Mouse (Mus musculus): ENCODE data around the gene Slc48a1.

Gene Slc48a1

DNA sequence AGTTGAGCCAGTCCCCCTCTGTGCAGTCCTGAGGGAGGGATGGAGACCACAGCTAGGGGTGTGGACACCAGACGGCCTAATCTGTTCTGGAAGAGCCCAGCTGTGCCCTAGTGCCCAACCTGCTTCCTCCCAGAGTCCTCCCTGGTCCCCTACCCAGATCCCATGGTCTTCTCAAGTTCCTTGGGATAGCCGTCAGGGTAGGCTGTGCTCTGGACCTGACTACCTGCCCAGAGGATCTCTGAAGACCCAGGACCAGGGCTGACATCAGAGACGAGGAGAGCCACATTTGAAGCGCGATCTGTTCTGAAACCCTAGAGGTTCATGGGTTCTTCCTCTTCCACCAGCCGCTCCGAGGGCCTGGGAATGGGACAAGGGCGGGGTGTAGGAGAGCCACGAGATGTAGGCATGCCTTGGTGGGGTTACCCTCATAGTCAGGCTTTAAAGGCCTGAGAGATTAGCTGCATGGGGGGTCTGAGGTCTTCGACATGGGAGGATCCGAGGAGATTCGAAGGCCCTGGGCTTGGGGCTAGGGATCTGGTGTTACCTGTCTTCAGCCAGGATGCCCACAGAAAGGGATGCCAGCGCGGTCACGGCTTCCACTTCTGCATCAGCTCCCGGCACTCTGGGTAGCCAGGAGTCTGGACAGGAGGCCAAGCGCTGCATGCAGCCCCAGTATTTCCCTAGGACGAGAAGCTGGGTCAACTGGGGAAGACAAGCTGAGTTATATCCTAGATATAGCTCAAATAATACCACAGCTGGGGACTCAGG lies 15.2 kb downstream of the Slc48a1 start:
- in situ Hi-C loops (cut with MboI; ENCODE audit: low pct_unique_long_range_greater_than_20kb in 1 of 2, low sequenced_read_pairs in 2 of 2, unreplicated experiment in 1 of 2) = loop anchor here in 1 of 2 experiments (5.0 kb wide), 1 partner anchor 76 kb away; no protein-coding TSS in a partner anchor

DNA sequence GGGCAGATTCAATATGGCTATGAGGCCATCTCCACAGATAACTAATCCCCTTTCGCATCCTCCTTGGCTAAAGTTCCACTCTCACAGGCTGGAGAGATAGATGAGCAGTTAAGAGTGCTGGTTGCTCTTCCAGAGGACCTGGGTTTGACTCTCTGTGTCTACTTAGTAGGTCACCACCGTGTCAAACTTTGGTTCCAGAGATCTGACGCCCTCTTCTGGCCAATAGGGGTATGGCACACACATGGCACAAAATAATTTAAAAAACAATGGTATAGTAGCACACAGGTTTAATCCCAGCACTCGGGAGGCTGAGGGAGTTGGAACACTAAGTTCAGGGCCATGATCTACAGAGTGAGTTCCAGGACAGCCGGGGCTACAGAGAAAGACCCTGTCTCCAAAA lies 15.9 kb downstream of the Slc48a1 start:
- in situ Hi-C loops (cut with MboI; ENCODE audit: low pct_unique_long_range_greater_than_20kb in 1 of 2, low sequenced_read_pairs in 2 of 2, unreplicated experiment in 1 of 2) = loop anchor here in 1 of 2 experiments (5.0 kb wide), 1 partner anchor 77 kb away; no protein-coding TSS in a partner anchor

DNA sequence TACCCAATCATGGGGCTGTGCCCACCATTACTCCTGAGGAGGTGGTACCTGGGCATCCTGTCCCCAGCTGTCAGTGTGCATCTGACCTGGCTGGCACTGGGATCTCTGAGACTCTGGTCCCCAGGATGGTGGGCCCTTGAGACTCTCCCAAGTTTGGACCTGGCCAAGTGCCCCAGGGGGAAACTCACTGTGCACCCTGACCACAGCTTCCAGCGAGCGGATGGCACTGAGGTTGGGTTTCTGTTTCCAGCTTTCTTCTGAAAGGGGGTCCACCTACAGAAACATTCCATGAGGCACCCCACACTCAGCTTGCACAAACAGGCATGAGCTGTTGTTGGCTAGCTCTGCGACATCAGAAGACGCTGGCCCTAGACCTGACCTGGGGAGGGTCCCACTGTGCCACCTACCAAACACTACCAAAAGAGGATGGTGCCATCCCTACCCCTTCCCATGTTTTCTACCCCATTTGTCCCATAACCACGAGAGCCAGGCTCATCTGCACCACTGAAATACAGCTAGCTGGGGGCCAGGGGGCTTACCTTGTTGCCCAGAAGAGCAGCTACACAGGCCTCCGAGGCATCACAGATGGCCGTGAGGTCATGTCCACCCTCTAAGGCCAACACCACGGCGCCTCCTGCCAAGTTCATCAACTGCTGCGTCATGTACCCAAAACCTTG lies 17.4 kb downstream of the Slc48a1 start:
- in situ Hi-C loops (cut with MboI; ENCODE audit: low pct_unique_long_range_greater_than_20kb in 1 of 2, low sequenced_read_pairs in 2 of 2, unreplicated experiment in 1 of 2) = loop anchor here in 1 of 2 experiments (5.0 kb wide), 1 partner anchor 42 kb away; no protein-coding TSS in a partner anchor

DNA sequence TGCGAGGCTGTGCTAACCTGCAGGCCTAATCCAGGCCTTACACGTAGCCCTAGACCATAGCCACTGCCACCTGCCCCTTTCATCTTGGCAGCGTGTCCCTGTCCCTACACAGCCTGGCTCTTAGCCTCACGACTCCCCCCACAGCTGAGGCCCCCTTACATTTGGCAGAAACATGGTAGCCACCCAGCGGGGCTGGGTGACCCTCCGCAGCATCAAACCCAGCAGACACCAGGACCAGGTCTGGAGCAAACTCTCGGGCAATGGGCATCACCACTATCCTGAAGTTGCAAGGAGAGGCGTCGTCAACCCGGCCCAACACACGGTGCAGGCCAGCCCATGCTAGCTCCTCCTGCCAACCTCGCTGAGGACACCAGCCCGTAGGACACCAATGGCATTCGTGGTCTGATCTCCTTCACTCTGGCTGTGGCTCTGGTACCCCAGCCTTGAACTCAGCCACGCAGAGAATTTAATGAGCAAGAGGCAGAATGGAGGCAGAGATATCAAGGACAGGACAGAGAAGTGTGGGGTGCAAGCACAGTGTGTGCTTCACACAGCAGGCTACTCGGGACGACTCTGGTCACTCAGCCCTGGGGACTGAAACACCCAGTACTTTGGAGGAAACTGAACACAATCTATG lies 18.5 kb downstream of the Slc48a1 start:
- in situ Hi-C loops (cut with MboI; ENCODE audit: low pct_unique_long_range_greater_than_20kb in 1 of 2, low sequenced_read_pairs in 2 of 2, unreplicated experiment in 1 of 2) = loop anchor here in 1 of 2 experiments (5.0 kb wide), 1 partner anchor 41 kb away; no protein-coding TSS in a partner anchor

DNA sequence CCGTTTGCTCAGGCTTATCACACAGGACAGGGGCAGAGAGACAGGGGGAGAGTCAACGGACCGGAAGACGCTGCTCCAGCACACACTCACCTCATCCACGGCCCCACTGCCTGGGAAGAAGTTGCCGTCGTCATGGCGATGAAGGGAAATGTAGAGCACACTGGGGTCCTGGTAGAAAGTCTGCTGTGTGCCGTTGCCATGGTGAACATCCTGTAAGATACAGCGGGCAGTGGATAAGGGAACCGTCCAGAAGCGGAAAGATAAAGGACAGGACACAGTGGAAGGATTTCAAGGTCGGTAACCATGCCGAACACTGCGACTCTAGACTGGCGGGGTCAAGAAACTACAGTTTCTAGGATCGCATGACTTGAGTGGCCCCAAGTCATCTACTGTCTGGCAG lies 19.8 kb downstream of the Slc48a1 start:
- in situ Hi-C loops (cut with MboI; ENCODE audit: low pct_unique_long_range_greater_than_20kb in 1 of 2, low sequenced_read_pairs in 2 of 2, unreplicated experiment in 1 of 2) = loop anchor here in 1 of 2 experiments (5.0 kb wide), 1 partner anchor 39 kb away; no protein-coding TSS in a partner anchor

DNA sequence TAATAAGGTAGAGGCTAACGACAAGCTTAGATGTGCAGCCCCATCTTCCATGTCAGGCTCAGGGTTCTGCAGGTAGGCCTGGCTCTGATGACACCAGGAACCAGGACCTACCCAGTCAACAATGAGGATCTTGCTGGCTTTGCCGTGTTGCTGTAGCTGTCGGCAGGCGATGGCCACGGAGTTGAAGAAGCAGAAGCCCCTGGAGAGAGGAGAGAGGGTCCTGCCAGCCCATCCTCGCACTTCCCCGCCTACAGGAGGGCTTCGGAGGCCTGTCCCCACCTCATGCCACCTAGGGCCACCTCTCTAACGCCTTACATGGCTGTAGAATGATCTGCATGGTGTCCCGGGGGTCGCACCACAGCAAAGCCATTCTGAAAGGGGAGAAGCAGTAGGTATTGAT lies 21.1 kb downstream of the Slc48a1 start:
- in situ Hi-C loops (cut with MboI; ENCODE audit: low pct_unique_long_range_greater_than_20kb in 1 of 2, low sequenced_read_pairs in 2 of 2, unreplicated experiment in 1 of 2) = loop anchor here in 1 of 2 experiments (5.0 kb wide), 1 partner anchor 38 kb away; no protein-coding TSS in a partner anchor

DNA sequence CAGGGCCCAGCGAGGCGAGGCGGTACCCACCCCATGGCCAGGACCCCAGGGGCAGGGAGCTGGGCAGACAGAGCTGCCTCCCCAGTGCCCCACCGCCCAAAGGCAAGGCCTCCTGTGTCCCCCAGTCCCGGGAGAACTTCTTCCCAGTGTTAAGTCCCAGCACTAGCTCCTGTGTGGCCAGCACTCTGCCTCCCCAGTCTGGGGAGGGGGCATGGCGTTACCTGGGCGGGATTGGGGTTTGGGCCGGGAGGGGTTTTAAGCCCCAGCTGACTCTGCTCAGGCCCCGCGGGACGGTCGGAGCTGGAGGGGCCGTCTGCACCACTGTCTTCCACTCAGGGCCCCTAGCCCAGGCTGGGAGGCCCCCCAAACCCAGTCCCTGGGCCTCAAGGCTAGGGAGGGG lies 22.5 kb downstream of the Slc48a1 start:
- in situ Hi-C loops (cut with MboI; ENCODE audit: low pct_unique_long_range_greater_than_20kb in 1 of 2, low sequenced_read_pairs in 2 of 2, unreplicated experiment in 1 of 2) = no loop called here

DNA sequence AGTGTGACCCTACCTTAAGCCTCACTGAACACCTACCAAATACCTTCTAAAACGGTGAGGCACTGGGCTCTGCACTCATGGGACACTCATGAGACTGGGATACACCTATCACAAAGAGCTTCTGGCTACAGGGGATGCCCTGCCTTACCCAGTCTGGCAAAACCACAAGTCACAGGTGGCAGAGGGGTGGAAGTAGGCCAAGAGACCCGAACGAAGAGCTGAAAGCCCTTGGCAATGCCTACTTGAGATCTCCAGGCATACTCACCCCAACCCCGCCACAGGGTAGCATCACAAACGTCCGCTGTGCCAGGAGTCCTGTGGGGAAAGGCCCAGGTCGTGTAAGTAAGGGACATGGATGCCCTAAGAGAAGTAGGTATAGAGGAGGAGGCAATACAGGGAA lies 23.5 kb downstream of the Slc48a1 start:
- in situ Hi-C loops (cut with MboI; ENCODE audit: low pct_unique_long_range_greater_than_20kb in 1 of 2, low sequenced_read_pairs in 2 of 2, unreplicated experiment in 1 of 2) = no loop called here

DNA sequence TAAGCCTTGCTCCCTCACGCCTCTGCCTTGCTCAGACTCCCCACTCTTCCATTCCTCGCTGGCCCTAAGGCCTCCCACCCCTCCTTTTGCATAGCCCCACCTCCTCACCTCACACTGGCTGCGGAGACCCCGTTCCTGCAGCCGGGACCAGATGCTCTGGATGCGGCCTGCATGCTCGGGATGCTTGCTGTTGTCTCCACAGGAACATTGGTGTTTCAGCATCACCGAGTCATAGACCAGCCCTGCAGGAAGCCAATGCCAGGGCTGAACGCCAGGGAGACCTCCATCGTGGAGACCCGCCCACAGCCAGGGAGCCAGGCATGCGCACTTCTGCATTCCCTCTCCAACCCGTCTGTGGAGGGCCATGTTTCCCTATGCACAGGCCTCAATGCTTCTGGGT lies 24.3 kb downstream of the Slc48a1 start:
- in situ Hi-C loops (cut with MboI; ENCODE audit: low pct_unique_long_range_greater_than_20kb in 1 of 2, low sequenced_read_pairs in 2 of 2, unreplicated experiment in 1 of 2) = no loop called here

DNA sequence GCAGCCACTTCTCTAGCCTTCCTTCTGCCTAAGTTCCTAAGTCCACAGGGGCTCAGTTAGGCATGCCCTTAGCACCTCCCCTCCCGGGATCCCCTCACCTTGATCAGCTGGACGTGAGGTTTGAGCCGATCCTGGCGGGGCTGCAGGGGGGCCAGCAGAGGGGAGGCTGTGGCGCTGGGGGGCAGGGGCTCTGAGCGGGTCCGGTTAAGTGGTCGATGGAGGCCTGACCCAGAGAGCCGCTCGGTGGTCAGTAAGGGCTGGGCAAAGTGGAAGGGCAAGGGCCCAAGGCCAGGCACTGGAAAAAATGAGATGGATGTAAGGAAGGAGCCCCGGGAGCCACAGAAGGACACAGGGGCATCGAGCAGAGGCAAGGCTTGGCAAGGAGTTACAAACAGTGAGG lies 29.5 kb downstream of the Slc48a1 start:
- in situ Hi-C loops (cut with MboI; ENCODE audit: low pct_unique_long_range_greater_than_20kb in 1 of 2, low sequenced_read_pairs in 2 of 2, unreplicated experiment in 1 of 2) = no loop called here

DNA sequence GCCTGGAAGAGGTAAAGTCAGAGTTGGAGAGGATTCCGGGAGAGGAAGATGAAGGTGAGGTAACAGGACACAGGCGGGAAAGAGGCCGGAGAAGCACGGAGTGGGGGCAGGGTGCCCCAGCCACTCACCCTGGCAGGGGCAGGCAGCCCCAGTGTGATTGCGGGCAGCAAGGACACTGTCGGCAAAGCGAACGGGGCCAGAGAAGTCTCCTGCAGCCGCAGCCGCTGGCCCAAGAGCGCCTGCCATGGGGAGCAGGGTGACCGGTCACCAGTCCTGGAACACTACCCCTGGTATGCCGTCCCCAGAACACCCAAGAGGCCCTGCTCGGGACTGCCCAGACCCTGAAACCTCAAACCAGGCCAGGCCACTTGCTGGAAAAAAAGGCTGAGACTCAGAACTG lies 30.2 kb downstream of the Slc48a1 start:
- in situ Hi-C loops (cut with MboI; ENCODE audit: low pct_unique_long_range_greater_than_20kb in 1 of 2, low sequenced_read_pairs in 2 of 2, unreplicated experiment in 1 of 2) = no loop called here

DNA sequence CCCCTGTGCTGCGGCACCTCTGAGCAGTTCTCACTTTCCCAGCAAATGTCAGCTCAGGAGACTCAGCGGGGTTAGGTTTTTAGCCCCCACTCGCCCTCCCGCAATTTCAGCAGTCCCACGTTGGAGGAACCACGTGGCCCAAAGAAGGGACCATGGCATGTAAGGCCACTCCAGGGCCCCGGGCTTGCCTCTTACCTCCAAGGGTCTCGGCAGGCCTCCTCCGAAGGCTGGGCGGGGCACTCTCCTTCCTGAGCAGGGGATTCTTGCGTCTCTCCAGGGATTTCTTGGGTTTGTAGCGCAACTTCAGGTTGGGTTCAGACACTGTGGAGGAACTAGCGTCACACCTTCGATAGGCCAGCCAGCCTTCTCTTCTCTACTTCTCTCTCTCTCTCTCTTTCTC lies 30.9 kb downstream of the Slc48a1 start:
- in situ Hi-C loops (cut with MboI; ENCODE audit: low pct_unique_long_range_greater_than_20kb in 1 of 2, low sequenced_read_pairs in 2 of 2, unreplicated experiment in 1 of 2) = no loop called here

DNA sequence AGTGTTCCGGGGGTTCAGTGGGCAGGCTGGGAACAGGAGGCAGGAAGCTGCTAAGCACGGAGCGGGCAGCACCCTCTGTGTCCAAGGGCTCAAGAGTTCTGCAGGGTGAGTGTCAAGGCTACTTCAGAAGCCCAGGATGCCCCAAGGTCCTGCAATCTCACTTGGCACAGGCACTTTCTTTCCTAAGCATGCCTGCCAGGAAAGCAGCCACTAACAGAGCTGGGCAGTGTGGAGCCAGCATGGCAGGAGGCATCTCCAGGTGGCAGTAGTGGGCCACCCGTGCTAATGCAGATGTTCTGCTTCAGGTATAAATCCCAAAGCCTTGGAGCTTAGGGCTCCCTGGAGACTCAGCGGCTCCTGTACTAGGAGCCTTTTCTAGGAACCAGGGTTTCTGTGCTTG lies 31.6 kb downstream of the Slc48a1 start:
- in situ Hi-C loops (cut with MboI; ENCODE audit: low pct_unique_long_range_greater_than_20kb in 1 of 2, low sequenced_read_pairs in 2 of 2, unreplicated experiment in 1 of 2) = no loop called here

DNA sequence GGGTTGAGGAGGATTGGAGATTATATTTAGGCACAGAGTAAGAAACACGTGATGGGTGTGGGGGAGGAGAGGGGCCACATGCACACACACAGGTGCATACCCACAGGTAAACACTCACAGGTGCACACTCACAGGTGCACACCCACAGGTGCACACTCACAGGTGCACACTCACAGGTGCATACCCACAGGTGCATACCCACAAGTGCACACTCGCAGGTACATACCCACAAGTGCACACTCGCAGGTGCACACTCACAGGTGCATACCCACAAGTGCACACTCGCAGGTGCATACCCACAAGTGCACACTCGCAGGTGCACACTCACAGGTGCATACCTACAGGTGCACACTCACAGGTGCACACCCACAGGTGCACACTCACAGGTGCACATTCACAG lies 32.1 kb downstream of the Slc48a1 start:
- in situ Hi-C loops (cut with MboI; ENCODE audit: low pct_unique_long_range_greater_than_20kb in 1 of 2, low sequenced_read_pairs in 2 of 2, unreplicated experiment in 1 of 2) = no loop called here

DNA sequence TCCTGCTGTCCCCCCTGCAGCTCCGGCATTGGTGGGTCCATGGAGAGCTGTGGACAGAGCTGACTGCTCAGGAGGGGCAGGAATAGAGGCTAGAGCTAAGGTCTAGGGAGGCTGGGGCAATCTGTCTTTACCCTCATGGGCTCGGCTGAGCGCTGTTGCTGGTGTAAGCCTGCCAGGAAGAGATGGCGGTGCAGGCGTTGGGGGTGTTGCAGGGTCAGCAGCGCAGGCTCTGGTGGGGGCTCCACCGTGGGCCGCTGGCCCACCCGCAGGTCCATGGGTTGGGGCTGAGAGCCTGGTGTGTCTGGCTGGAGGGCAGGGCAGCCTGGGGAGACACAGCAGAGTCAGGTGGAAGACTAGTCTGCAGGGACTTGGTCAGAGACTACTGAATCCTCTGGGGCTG lies 33.0 kb downstream of the Slc48a1 start:
- in situ Hi-C loops (cut with MboI; ENCODE audit: low pct_unique_long_range_greater_than_20kb in 1 of 2, low sequenced_read_pairs in 2 of 2, unreplicated experiment in 1 of 2) = no loop called here

DNA sequence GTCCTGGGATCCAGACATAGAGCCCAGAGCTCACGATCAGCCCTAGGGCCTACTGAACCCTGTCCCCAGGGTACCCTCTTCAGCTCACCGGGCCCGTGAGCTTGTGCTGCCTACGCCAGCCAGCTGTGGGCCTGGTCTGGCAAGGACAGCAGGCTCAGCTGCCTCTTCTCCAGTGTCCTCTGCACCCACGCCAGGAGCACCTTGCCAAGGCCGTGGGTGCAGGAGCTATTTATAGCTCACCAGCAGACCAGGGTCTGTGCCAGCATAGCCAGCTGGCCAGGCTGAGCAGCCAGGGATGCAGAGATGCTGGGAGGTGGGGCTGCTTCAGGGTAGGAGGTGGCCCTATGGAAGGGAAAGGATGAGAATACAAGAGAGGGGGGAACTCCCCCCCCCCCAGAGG lies 33.8 kb downstream of the Slc48a1 start:
- in situ Hi-C loops (cut with MboI; ENCODE audit: low pct_unique_long_range_greater_than_20kb in 1 of 2, low sequenced_read_pairs in 2 of 2, unreplicated experiment in 1 of 2) = no loop called here

DNA sequence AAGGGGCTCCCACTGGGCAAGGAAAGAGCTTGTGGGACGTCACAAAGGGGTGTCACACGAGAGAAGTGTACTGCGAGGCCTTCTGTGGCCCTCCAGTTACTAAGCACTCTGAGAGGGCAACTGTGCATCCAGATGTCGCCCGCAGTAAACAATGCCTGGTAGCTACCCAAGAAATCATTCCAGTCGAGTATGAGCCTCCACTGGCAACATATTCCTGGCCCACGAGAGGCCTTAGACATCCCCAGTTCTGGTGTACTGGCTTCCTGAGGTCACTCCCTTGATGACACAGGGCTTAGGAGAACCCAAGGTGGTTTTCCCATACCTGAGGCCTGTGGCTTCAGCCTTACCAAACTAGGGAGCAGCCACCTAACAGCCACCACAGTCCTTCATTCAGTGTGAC lies 34.6 kb downstream of the Slc48a1 start:
- in situ Hi-C loops (cut with MboI; ENCODE audit: low pct_unique_long_range_greater_than_20kb in 1 of 2, low sequenced_read_pairs in 2 of 2, unreplicated experiment in 1 of 2) = no loop called here

DNA sequence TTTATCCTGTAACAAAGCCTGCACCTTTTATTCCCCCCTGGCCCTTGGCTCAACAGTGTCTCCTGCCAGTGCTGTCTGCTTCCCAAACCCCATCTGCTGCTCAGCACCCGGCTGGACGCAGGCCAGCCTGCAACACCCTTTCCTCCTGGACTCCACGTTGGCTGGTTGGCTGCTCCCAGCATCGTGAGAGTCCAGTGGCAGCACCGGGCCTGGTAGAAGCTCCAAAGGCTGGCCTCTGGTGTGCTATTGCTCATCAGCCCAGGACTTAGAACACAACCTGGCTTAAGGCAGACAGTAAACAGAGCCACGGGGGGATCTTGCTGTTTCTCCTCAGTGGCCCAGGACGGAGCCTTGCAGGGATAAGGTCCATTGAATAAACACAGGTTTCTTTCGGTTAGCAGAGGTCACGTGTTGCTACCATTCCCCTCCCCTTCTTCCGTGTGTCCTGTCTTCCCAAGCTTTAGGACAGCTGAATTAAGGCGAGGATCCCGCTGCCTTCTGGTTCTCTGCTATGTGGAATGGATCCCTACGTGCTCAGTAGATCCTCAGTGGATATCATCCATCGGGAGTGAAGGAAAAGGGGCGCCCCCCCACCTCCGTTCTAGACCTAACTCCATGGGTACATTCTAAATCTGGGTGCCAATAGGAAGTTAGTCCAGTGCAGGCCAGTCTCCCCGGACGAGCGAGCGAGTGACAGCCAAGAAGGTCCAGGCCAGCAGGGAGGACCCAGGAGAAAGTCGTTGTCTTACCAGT lies 35.3 kb downstream of the Slc48a1 start:
- in situ Hi-C loops (cut with MboI; ENCODE audit: low pct_unique_long_range_greater_than_20kb in 1 of 2, low sequenced_read_pairs in 2 of 2, unreplicated experiment in 1 of 2) = no loop called here

DNA sequence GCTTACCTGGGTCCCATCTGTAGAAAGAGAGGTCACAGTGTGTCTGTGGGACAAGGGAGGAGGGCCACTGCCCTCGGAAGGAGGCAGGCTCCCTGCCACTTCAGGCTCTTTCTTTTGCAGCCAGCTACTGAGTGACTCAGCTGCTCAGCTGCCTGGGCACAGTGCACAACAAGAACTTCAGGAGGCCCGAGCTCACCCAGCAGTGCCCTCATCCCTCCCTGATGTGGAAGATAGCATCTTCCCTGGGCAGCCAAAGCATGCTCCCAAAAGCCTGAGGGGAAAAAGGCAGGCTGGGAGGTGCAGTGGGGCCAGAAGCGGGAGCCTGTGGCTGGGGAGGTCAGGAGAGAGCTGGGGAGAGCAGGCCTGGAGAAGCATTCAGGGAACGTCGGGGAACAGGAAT lies 36.4 kb downstream of the Slc48a1 start:
- in situ Hi-C loops (cut with MboI; ENCODE audit: low pct_unique_long_range_greater_than_20kb in 1 of 2, low sequenced_read_pairs in 2 of 2, unreplicated experiment in 1 of 2) = no loop called here
